ENCODE assay signal across 8 mouse cellular contexts in the genomic region with DNA sequence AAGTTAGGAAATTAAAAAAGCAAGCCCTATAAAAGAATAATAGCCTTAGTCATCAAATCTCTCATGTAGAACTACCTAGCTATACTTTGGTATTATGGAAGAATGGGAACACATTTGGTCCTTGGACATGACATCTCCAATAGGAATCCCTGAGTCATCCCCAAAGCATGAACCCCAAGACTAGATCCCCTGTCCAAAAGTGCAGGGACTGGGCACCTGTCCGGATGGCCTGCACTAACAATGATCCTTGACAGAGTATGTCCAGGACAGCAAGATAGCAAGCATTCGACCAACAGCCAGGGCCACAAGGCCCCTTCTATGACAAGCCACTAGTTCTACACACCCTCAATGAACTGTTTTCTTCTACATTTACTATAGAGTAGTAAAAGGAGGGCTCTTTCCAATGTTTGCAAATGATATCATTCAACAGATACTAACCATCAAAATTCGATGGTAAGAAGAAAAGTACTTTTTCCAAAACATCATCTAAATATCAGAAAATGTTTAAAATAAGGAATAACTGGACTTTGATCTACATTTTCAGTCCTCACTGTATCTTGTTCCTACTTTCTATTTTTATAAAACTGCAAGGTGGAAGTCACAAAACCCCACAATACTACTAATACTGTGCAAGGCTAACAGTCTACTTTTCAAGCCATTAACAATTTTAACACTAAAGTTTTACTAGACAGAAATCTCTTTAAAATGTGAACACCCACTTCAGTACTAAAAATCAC. TPM values are rescaled to one million over a fixed set of nuclear protein-coding genes. Genes with fewer than 3 reads are reported as not detected.
A peak's percentile ranks its signal among the peaks of the same experiment; 100 is the strongest.
DNase-seq lines count a peak whose midpoint lies in the region; ATAC-seq and TF ChIP-seq lines count a peak whose summit lies in the region.

No protein-coding gene starts in this region.

- H3K27me3 ChIP-seq in erythroblast, embryonic 14.5 days (ENCODE audit: control insufficient read depth), result no peaks in the 10 kb centered on the region
- H3K27me3 ChIP-seq in G1E (ENCODE audit: insufficient read depth, low read length), result no peaks in the 10 kb centered on the region
- no peaks in the 10 kb centered on the region for H3K27me3 ChIP-seq in liver, postnatal 0 days (ENCODE audit: insufficient read depth, low read length)

- WGBS in liver, postnatal 0 days (ENCODE audit: insufficient replicate concordance), result 21% methylated on average over 3 of the region's 3 CpGs

- no peaks in the 10 kb centered on the region for H3K9me3 ChIP-seq in erythroblast, embryonic 14.5 days (ENCODE audit: control insufficient read depth, low read length)
- H3K9me3 ChIP-seq in G1E (replicated peaks), result no peaks in the 10 kb centered on the region
- H3K9me3 ChIP-seq in liver, postnatal 0 days (ENCODE audit: low read length), result no peaks in the 10 kb centered on the region

- TF ChIP-seq CTCF in G1E (IDR thresholded peaks at IDR 0.05; ENCODE audit: low read depth, low read length), result no peak
- TF ChIP-seq CTCF in liver, postnatal 0 days (IDR thresholded peaks at IDR 0.05; ENCODE audit: low read depth), result no peak

- peak overlapping the region; percentile 98 for H3K27ac ChIP-seq in liver, postnatal 0 days (ENCODE audit: low read depth)

- H3K4me1 ChIP-seq in erythroblast, embryonic 14.5 days (ENCODE audit: control insufficient read depth), result peaks cover 63% of the 10 kb centered on the region
- H3K4me1 ChIP-seq in G1E (ENCODE audit: insufficient read depth, low read depth, low read length), result peaks cover 39% of the 10 kb centered on the region
- H3K4me1 ChIP-seq in liver, postnatal 0 days (ENCODE audit: insufficient read depth), result peaks cover 34% of the 10 kb centered on the region

- TF ChIP-seq EP300 in liver, postnatal 0 days (IDR thresholded peaks at IDR 0.05; ENCODE audit: low read depth), result no peak

- H3K36me3 ChIP-seq in erythroblast, embryonic 14.5 days (ENCODE audit: control insufficient read depth), result no peaks in the 10 kb centered on the region
- H3K36me3 ChIP-seq in G1E (replicated peaks), result peaks cover 4% of the 10 kb centered on the region
- no peaks in the 10 kb centered on the region for H3K36me3 ChIP-seq in liver, postnatal 0 days (replicated peaks; ENCODE audit: insufficient read depth, low read length)

- intact Hi-C loops in heart, postnatal 10 days (cut with DNase I), result loop anchor here (1.0 to 2.0 kb wide), 2 partner anchors 91 to 103 kb away; no protein-coding TSS in a partner anchor

- peak overlapping the region; percentile 97 for H3K4me3 ChIP-seq in erythroblast, embryonic 14.5 days (replicated peaks)
- H3K4me3 ChIP-seq in G1E (ENCODE audit: low read depth, low read length), result peak overlapping the region; percentile 96
- H3K4me3 ChIP-seq in liver, postnatal 0 days (ENCODE audit: low read depth, low read length), result peak overlapping the region; percentile 99

- no peak for DNase-seq in G1E (ENCODE audit: low spot score)
- peak; percentile 27 to 35 for DNase-seq in heart, postnatal 10 days
- no peak for DNase-seq in liver, postnatal 0 days
- no peak for DNase-seq in MN1 (ENCODE audit: low spot score)
- no peak for DNase-seq in right cerebral cortex, postnatal 4 days
- DNase-seq in right cerebral cortex, postnatal 10 days (ENCODE audit: low spot score in 2 of 2), result no peak

- H3K4me2 ChIP-seq in liver, postnatal 0 days (ENCODE audit: low read depth, low read length), result peak overlapping the region; percentile 80

- peak overlapping the region; percentile 54 for H3K9ac ChIP-seq in liver, postnatal 0 days (replicated peaks)

- ATAC-seq in erythroblast, adult 5-6 weeks (replicated peaks; ENCODE audit: low FRiP score, poor library complexity, severe bottlenecking), result no peak
- no peak for ATAC-seq in G1E (ENCODE audit: extremely low read depth, insufficient number of reproducible peaks, low FRiP score, poor library complexity, severe bottlenecking)
- ATAC-seq in liver, postnatal 0 days, result no peak

RNA-seq across cellular contexts. Expression of a gene that starts 2.0 kb away (rescaled TPM):
- polyA plus RNA-seq in erythroblast, embryonic 14.5 days (2012), result 0.43 and 0.62 TPM in 2 replicates
- 34.9 and 36.7 TPM in 2 replicates for total RNA-seq in erythroblast, adult 5-6 weeks (2015; ENCODE audit: low replicate concordance)
- 26.5 and 31.1 TPM in 2 replicates for total RNA-seq in erythroblast, adult 5-6 weeks (2017; ENCODE audit: low replicate concordance)
- total RNA-seq in G1E (2014; fragmentation: Nextera tagmentation) (112 and 137 TPM in 2 replicates), G1E (2017) (84.7 and 95.6 TPM in 2 replicates)
- polyA plus RNA-seq in G1E (2012), result 25.4 and 59.0 TPM in 2 replicates
- total RNA-seq in heart, postnatal 10 days (2021), result 10 to 100 TPM; 44.3 to 50.4 TPM
- 11.3 and 12.5 TPM in 2 replicates for polyA plus RNA-seq in liver, postnatal 0 days (2015; fragmentation: Nextera tagmentation; extraction: Ambion mirVana)

Comparison
In these comparisons a context has a peak if more than half of its experiments do, and no peak if none do; other contexts are left out.
1. DNase-seq: peak in heart, postnatal 10 days (2 of 2); none in G1E (single experiment), liver, postnatal 0 days (single experiment), MN1 (single experiment), right cerebral cortex, postnatal 4 days (single experiment) and right cerebral cortex, postnatal 10 days (0 of 2).
2. Peak in every context shown above with its lines, with median percentiles within 50 percentile points of each other: H3K4me3 ChIP-seq.